Mouse (Mus musculus): ENCODE data around the gene Cog5. TPM values are rescaled to one million over a fixed set of nuclear protein-coding genes. Genes with fewer than 3 reads are reported as not detected.

The Cog5 gene
- polyA plus RNA-seq, 1 experiment from 2014 or later: 38.0 TPM

DNA sequence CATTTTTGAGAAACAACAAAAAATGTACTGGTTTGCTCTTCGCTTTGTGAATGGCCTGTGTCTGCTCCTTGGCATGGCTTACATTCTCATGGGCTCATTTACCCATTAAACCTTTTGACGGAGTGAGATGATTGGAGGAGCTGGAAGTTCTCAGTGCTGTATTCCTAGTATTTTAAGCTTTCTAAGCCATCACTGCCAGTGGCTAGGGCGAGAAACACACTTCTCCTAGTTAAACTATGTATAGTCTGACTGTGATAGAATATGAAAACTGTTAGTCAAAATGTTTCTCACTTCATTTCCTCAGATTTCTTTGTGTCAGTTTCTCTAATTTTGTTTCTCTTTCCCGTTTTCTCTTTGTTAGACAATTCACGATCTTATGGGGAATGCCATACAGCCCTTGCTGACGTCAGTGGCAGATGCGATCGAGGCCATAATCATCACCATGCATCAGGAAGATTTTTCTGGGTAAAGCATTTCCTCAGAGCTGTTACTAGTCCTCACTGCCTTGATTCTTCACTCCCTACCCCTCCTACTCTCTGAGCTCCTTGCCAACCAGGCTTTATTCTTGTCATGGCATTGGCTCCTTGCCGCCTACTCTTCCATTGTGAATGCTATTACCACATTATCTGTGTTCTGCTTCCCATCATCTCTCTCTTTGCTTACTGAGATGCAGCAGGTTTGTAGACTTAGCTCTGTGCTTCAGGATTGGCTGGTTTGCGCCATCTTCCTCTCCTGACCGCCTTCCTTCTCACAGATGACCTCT, 231.4 kb downstream of the Cog5 start:
- Histone ChIP-seq H3K4me2 (replicated peaks) (no peak overlapping the region), H3K27ac (no peak overlapping the region), H3K27me3 (ENCODE audit: control insufficient read depth, insufficient read depth, low read length) (no peaks in the 10 kb centered on the region), H3K36me3 (replicated peaks; ENCODE audit: control insufficient read depth, insufficient read depth) (peaks cover 14% of the 10 kb centered on the region; the same call in 1 of the 2 replicates), H3K9me3 (ENCODE audit: control insufficient read depth, low read length) (no peaks in the 10 kb centered on the region), H3K9ac (no peak overlapping the region), H3K4me3 (replicated peaks; ENCODE audit: low read length) (no peak overlapping the region), H3K4me1 (replicated peaks; ENCODE audit: control insufficient read depth, insufficient read depth, low read length) (0 out of 2 replicates have a peak, but pooled peaks cover 4% of the 10 kb centered on the region)
- 97% methylated on average over 11 of the region's 11 CpGs for whole genome bisulfite sequencing
- ATAC-seq (ENCODE audit: low FRiP score) (no peak), DNase-seq (ENCODE audit: low spot score) (no peak)

DNA sequence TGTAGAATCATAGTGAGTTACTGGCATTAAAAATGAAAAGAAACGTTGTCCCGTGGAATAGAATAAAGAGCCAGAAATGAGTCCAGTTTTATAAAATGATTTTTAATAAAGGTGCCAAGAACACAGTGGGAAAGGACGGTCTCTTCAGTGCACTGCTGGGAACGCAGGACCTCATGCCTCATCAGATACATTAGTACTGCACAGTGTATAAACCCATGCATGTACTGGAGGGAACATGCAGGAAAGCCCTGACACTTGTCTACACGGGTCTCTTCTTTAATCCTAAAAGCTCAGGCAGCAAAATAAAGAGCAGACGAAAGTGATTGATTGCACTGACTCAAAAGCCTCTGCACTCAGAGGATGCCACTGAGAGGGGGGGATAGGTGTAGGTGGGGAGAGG, 236.0 kb downstream of the Cog5 start:
- H3K27me3 ChIP-seq (ENCODE audit: control insufficient read depth, insufficient read depth, low read length): no peaks in the 10 kb centered on the region
- peaks cover 14% of the 10 kb centered on the region; the same call in 1 of the 2 replicates for H3K36me3 ChIP-seq (replicated peaks; ENCODE audit: control insufficient read depth, insufficient read depth)
- no peak overlapping the region for H3K9ac ChIP-seq
- H3K27ac ChIP-seq: no peak overlapping the region
- no peak overlapping the region for H3K4me3 ChIP-seq (replicated peaks; ENCODE audit: low read length)
- H3K4me1 ChIP-seq (replicated peaks; ENCODE audit: control insufficient read depth, insufficient read depth, low read length): peaks cover 11% of the 10 kb centered on the region
- ATAC-seq (ENCODE audit: low FRiP score): no peak
- H3K9me3 ChIP-seq (ENCODE audit: control insufficient read depth, low read length): no peaks in the 10 kb centered on the region
- no peak for DNase-seq (ENCODE audit: low spot score)
- no peak overlapping the region for H3K4me2 ChIP-seq (replicated peaks)
- 54% methylated on average over 6 of the region's 6 CpGs for WGBS

- ATAC-seq (ENCODE audit: low FRiP score): no peak
- H3K9ac ChIP-seq: no peak overlapping the region
- H3K4me3 ChIP-seq (replicated peaks; ENCODE audit: low read length): no peak overlapping the region
- peaks cover 25% of the 10 kb centered on the region for H3K4me1 ChIP-seq (replicated peaks; ENCODE audit: control insufficient read depth, insufficient read depth, low read length)
- H3K9me3 ChIP-seq (ENCODE audit: control insufficient read depth, low read length): no peaks in the 10 kb centered on the region
- H3K27ac ChIP-seq: no peak overlapping the region
- DNase-seq (ENCODE audit: low spot score): no peak
- no peak overlapping the region for H3K4me2 ChIP-seq (replicated peaks)
- H3K36me3 ChIP-seq (replicated peaks; ENCODE audit: control insufficient read depth, insufficient read depth): peaks cover 4% of the 10 kb centered on the region; the same call in 1 of the 2 replicates
- no peaks in the 10 kb centered on the region for H3K27me3 ChIP-seq (ENCODE audit: control insufficient read depth, insufficient read depth, low read length)
Measured at GRCm38 (mm10) chr12:31892079-31892478, 237.4 kb downstream of the Cog5 start.

GRCm38 (mm10) chr12:31892771-31893170, 238.1 kb downstream of the Cog5 start:
- WGBS: 93% methylated on average over 7 of the region's 7 CpGs
- Histone ChIP-seq H3K27me3 (ENCODE audit: control insufficient read depth, insufficient read depth, low read length) (no peaks in the 10 kb centered on the region), H3K4me2 (replicated peaks) (no peak overlapping the region), H3K4me3 (replicated peaks; ENCODE audit: low read length) (no peak overlapping the region), H3K36me3 (replicated peaks; ENCODE audit: control insufficient read depth, insufficient read depth) (no peaks in the 10 kb centered on the region), H3K4me1 (replicated peaks; ENCODE audit: control insufficient read depth, insufficient read depth, low read length) (peaks cover 26% of the 10 kb centered on the region), H3K9ac (no peak overlapping the region), H3K9me3 (ENCODE audit: control insufficient read depth, low read length) (no peaks in the 10 kb centered on the region), H3K27ac (no peak overlapping the region)
- DNase-seq (ENCODE audit: low spot score) (no peak), ATAC-seq (ENCODE audit: low FRiP score) (no peak)

DNA sequence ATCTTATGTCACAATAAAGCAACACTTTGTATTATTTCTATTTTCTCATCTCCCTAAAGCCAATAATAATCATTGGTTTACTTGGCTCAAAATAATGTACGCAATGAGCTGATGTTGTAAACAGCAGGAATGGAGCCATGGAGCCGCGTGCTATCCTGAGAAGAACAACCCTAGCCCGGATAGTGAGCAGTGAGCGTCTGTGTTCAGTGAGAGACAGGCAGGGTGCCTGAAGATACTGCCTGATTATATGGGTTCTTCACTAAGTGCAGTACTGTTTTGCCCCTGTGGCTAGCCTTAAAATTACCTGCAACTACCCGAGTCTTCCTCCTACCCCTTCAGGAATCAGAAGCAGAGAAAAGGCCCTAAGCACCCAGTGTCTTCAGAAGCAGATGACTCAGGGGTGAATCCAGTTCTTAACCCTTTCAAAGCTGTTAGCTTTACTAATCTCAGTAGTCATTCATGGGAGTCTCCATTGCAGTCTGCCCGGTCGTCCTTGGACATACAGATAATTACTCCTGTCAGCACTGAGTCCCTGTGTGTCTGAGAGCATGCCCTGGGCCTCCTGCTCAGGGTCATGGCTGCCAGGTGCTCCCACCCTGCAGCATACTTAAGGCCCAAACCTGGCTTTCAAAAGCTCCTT, 240.5 kb downstream of the Cog5 start:
- ATAC-seq (ENCODE audit: low FRiP score): peak; percentile 49; the same call in 1 of the 2 replicates
- DNase-seq (ENCODE audit: low spot score): no peak
- Histone ChIP-seq H3K36me3 (replicated peaks; ENCODE audit: control insufficient read depth, insufficient read depth) (no peaks in the 10 kb centered on the region), H3K4me3 (replicated peaks; ENCODE audit: low read length) (no peak overlapping the region), H3K27ac (peak overlapping the region; percentile 34), H3K4me1 (replicated peaks; ENCODE audit: control insufficient read depth, insufficient read depth, low read length) (peaks cover 24% of the 10 kb centered on the region), H3K4me2 (replicated peaks) (no peak overlapping the region), H3K9me3 (ENCODE audit: control insufficient read depth, low read length) (no peaks in the 10 kb centered on the region), H3K27me3 (ENCODE audit: control insufficient read depth, insufficient read depth, low read length) (no peaks in the 10 kb centered on the region), H3K9ac (no peak overlapping the region; the same call in 1 of the 2 replicates)
- 28% methylated on average over 8 of the region's 8 CpGs for WGBS

DNA sequence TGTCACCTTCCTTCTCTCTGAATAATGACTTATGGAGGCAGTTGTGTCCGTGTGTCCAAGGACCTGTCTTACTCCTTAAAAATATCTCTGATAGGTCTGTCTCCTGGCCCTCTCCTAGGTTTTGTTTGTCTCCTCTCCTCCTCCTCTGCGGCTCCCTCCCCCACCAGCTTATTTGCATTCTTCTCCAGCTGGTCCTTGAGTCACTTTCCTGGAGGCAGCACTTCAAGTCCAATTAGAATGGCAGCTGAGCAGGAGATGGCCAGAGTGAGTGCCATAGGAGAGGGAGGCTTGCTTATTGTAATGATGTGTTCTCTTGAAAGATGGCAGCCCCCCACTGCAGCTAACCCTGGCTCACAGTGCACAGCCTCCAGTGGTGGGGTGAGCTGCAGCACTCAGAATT, 241.2 kb downstream of the Cog5 start:
- Histone ChIP-seq H3K9me3 (ENCODE audit: control insufficient read depth, low read length) (no peaks in the 10 kb centered on the region), H3K4me2 (replicated peaks) (no peak overlapping the region), H3K27ac (peak overlapping the region; percentile 34), H3K9ac (no peak overlapping the region), H3K4me3 (replicated peaks; ENCODE audit: low read length) (no peak overlapping the region), H3K36me3 (replicated peaks; ENCODE audit: control insufficient read depth, insufficient read depth) (no peaks in the 10 kb centered on the region), H3K4me1 (replicated peaks; ENCODE audit: control insufficient read depth, insufficient read depth, low read length) (peaks cover 22% of the 10 kb centered on the region), H3K27me3 (ENCODE audit: control insufficient read depth, insufficient read depth, low read length) (no peaks in the 10 kb centered on the region)
- 10% methylated on average over 2 of the region's 2 CpGs for WGBS
- DNase-seq (ENCODE audit: low spot score): no peak
- peak; percentile 72 for ATAC-seq (ENCODE audit: low FRiP score)

DNA sequence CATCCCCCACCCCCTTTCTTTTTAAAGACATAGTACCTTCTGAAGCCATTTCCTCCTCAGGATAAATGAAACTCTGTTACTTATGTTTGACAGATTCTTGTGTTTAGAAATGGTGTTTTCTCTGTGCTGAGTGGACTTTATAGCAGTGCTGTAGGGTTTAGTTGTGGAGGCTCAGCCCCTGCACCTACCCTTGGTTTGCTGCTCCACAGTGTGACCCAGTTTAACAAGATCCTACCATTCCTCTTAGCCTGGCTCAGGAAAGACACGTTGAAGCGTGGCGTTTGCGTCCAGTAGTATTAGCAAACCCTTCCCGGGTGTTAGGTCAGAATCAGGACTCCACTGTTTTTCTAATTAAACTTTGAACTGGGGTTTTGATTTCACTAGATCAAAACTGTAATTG, 241.6 kb downstream of the Cog5 start:
- Histone ChIP-seq H3K9ac (no peak overlapping the region), H3K4me2 (replicated peaks) (no peak overlapping the region), H3K9me3 (ENCODE audit: control insufficient read depth, low read length) (no peaks in the 10 kb centered on the region), H3K27ac (peak overlapping the region; percentile 34), H3K4me3 (replicated peaks; ENCODE audit: low read length) (no peak overlapping the region), H3K4me1 (replicated peaks; ENCODE audit: control insufficient read depth, insufficient read depth, low read length) (peaks cover 22% of the 10 kb centered on the region), H3K36me3 (replicated peaks; ENCODE audit: control insufficient read depth, insufficient read depth) (no peaks in the 10 kb centered on the region), H3K27me3 (ENCODE audit: control insufficient read depth, insufficient read depth, low read length) (no peaks in the 10 kb centered on the region)
- WGBS: 26% methylated on average over 5 of the region's 5 CpGs
- no peak for ATAC-seq (ENCODE audit: low FRiP score)
- no peak for DNase-seq (ENCODE audit: low spot score)

DNA sequence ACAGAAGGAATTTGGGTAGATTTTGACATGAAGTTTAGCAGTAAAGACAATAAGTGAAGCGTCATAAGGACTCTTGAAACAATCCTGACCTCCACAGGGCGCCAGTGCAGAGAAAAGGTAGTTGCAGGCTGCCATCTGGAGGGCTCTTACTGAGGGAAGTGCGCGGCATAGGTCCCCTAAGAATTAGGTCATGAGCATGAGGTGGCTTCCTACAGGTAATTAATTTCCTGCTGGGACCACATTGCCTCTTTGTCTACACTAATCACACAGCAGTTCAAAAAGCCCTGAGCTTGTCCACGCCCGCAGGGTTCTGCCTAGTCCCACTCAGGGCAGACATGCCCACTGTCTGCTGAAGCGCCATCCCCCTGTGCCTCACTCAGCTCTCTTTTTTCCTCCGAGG, 242.3 kb downstream of the Cog5 start:
- no peak overlapping the region for H3K4me3 ChIP-seq (replicated peaks; ENCODE audit: low read length)
- peak overlapping the region; percentile 34 for H3K27ac ChIP-seq
- 23% methylated on average over 8 of the region's 8 CpGs for WGBS
- peak; percentile 67 for ATAC-seq (ENCODE audit: low FRiP score)
- H3K4me2 ChIP-seq (replicated peaks): no peak overlapping the region
- H3K4me1 ChIP-seq (replicated peaks; ENCODE audit: control insufficient read depth, insufficient read depth, low read length): peaks cover 22% of the 10 kb centered on the region
- no peak overlapping the region for H3K9ac ChIP-seq
- no peak for DNase-seq (ENCODE audit: low spot score)
- no peaks in the 10 kb centered on the region for H3K27me3 ChIP-seq (ENCODE audit: control insufficient read depth, insufficient read depth, low read length)
- no peaks in the 10 kb centered on the region for H3K9me3 ChIP-seq (ENCODE audit: control insufficient read depth, low read length)
- no peaks in the 10 kb centered on the region; the same call in 1 of the 2 replicates for H3K36me3 ChIP-seq (replicated peaks; ENCODE audit: control insufficient read depth, insufficient read depth)

DNA sequence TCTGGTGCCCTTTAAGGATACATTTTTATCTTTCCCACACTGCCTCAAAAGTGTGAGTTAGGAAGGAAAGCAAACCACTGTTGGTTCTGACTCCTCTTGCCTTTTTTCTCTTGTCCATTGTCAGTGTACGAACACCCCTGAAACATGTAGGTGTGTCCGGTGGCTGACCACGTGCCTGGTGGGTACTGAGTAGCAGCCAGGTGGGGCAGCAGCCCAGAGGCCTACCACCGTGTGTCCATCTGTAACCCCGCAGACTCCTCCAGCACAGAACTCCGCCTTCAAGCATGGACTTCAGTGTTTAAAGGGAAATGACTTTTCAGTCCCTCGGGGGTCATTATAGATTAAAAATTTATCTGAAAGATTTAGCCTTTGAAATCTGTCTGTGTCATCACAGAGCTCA, 242.8 kb downstream of the Cog5 start:
- peaks cover 22% of the 10 kb centered on the region for H3K4me1 ChIP-seq (replicated peaks; ENCODE audit: control insufficient read depth, insufficient read depth, low read length)
- H3K36me3 ChIP-seq (replicated peaks; ENCODE audit: control insufficient read depth, insufficient read depth): no peaks in the 10 kb centered on the region; the same call in 1 of the 2 replicates
- H3K27me3 ChIP-seq (ENCODE audit: control insufficient read depth, insufficient read depth, low read length): no peaks in the 10 kb centered on the region
- 54% methylated on average over 7 of the region's 7 CpGs for WGBS
- no peak for ATAC-seq (ENCODE audit: low FRiP score)
- H3K4me2 ChIP-seq (replicated peaks): no peak overlapping the region
- H3K9ac ChIP-seq: no peak overlapping the region
- no peak overlapping the region for H3K4me3 ChIP-seq (replicated peaks; ENCODE audit: low read length)
- no peak for DNase-seq (ENCODE audit: low spot score)
- H3K9me3 ChIP-seq (ENCODE audit: control insufficient read depth, low read length): no peaks in the 10 kb centered on the region
- no peak overlapping the region for H3K27ac ChIP-seq

Measured in hindbrain, embryonic 14.5 days (tissue).